Mouse (Mus musculus) ZHBTc4 (cell line): Measurements from ENCODE around the gene Secisbp2.
"Not testable (repeated sequence)": the region's sequence is repeated elsewhere in the genome, so short reads cannot be mapped to it uniquely, and the experiment has no call there.

Experiments
- DNase-seq: peaks from one replicate; pipeline ENCODE4 v3.0.0-alpha.2; 2011; ENCODE audit warnings: low read depth, low spot score

Secisbp2 gene

DNA sequence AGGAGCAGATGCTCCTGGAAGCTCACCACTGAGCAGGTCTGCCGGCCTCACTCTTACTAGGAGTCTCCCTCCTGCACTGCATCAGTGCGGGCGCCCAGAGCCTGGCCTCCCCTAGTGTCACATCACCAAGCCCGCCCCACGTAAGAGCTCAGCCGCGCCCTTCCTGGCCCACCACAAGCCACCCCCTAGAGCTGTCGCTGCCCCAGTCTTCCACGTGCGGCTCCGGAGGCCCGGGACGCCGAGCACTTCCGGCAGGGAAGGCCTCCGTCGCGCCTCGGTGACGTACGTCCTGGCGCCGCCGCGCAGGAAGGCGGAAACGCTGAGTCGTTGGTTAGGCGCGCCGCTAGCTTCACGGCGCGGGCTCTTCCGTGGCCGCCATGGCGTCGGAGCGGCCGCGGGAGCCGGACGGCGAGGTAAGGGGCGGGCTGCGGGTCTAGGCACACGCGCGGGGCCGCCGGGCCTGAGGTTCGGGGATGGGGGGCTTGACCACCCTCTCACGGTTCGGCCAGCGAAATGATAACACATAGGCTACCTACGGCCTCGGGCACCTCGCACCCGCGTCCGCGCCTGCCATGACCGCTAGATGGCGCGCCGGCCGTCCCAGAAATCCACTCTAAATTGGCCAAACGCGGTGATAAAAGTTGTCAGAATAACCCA lies at the start of gene Secisbp2:
Secisbp2 (plus strand) TSS at position 290 of the 657 bp plus-strand sequence.
- peak; percentile 97 for DNase-seq

DNA sequence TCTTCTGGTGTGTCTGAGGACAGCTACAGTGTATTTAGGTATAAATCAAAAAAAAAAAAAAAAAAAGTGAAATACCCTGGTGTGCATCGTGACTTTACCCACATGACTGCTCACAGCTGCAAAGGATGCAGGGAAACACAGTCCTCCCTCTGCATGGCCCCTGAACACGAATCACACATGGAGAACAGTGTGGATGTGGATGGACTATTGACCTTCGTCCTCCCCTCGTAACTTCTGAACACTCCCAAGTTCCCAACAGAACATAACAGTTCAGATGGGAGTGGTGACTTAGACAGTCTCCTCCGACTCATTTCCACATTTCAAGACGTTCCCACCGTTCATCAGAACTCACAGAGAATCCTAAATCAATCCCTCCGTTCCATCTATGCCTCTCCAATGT lies 48.7 kb upstream of the Secisbp2 start:
- DNase-seq, result no peak

DNA sequence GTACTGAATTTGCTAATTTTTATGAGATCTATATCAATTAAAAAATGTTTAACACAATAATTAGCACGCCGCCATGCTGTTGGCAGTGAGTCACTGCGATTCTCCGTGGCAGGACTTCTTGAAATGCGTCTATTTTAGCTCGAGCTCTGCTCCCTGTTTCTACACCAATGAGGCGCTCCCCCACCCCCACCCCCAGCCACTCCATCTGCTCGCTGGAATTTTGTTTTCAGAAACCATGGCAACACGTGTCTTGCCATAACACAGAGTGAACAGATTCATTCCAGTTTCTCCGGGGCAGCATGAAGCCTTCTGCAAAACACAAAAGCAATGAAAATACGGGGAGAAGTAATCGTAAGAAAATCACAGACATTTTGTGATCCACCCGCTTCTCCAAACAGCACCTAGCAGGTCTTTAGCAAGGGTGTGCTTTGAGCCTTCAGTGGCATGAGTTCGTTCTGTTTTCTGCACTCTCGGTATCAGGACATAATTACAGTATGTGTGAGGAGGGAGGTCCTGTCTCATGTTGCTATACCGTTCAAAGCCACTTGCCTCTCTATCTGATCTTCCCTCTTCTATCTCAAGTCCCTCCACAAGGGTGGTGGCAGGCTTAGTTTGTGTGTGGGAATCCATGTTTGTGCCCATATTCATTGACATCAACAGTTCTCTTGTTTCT lies 48.1 kb upstream of the Secisbp2 start:
- no peak for DNase-seq

DNA sequence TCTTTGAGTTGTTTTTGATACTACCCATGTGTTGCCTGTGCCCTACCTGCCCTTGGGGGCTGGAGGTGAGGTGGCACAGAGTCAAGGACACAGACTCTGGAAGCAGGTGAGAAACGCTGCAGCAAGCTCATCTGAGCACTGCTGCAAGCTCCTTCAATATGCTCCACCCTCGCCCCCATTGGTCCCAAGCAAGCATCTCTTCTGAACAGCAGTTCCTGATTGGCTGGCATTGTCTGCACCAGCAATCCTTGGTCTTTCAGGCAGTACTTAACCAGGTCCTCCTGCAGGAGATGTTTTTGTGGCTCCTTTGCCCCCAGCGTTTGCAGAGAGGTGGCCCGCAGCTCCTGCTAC lies 47.6 kb upstream of the Secisbp2 start:
- DNase-seq, result peak; percentile 52

DNA sequence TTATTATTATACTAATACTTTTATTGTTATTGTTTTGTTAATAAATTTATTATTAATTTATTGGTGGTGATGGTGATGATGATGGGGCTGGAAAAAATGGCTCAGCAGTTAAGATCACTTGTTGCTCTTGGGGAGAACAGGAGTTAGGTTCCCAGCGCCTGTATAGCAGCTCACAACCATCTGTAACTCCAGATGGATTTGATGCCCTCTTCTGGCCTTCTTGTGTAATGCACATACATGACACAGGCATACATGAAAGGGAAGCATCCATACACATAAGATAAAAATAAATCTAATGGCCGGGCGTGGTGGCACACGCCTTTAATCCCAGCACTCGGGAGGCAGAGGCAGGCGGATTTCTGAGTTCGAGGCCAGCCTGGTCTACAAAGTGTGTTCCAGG lies 42.3 kb upstream of the Secisbp2 start:
- peak; percentile 68 for DNase-seq

DNA sequence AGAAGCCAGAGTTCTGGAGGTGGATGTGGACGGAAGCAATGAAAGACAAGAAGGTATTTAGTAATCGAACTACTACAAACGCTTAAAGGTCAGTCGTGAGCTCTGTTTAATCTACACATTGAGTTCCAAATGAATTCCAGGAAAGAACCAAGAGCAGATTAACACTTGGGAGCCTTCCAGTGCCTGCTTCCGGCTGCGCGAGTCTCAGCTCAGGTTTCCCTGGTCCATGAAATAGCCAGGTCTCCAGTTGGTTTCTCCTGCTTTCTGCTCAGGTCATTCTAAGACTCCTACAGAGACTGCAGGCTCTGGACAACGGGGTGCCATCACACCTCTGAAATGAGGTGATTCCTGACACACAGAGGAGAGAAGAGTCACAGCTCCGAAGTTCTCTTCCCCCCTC lies 40.4 kb upstream of the Secisbp2 start:
- peak; percentile 59 for DNase-seq

DNA sequence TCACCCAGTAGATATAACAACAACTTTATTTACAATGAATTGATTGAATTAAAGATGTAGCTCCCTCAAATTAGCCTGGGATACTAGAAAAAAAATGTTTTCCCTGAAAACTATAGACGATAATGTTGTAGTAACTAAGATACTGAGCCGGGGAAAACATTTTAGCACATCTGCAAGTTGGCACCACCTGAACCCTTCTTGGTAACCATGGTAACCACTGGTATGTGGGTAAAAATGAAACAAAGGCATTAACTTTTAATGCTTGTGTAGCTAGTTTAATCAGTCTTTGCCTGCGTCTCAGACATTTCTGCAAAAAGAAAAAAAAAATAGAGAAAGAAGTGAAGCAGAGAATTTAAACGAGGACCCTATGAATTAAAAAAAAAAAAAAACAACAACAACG lies 40.0 kb upstream of the Secisbp2 start:
- DNase-seq, result no peak

DNA sequence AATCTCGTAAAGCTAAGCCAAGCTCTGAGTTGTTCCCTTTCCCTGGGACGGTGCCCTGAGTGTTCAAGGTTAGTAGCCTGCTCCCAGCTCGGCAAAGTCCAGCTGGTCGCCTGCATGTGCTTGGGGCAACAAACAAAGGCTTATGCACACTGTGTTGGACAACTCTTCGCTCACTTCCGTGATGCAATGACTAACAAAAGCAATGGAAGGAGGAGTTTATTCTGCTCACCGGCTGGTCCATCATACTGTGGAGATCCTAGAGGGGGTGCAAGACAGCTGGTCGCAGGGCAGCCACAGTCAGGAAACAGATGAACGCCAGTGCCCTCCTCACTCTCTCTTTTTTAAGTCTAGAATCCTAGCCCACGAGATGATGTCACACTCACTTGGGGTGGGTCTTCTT lies 35.7 kb upstream of the Secisbp2 start:
- DNase-seq, result peak; percentile 54

DNA sequence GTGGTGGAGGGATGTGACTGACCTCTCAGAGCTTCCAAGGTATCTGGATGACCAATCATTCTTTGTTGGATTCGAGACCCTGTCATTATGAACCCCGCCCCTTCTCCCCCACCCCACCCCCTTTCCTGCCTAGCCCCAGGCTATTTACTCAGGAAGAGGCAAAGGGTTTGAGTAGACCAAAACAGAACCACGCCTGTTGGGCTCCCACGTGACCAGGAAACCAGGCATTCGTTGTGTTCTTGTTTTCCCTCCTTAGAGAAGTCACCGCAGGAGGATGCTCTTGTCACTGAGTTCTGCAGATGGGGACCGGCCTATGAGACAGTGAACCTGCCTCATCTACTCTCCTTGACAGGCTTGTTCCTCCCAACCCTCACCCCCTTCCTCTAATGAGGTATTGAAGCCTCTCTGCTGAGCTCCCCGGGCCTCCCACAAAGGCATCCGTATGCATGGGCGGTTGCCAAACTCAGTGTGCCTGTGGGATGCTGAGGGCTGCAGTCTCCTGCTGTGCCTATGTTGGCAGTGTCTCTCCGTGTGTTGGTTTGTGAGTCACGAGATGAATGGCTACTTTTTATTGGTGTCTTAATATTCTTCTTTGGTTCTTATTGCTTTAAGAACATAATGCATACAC lies 35.0 kb upstream of the Secisbp2 start:
- peak; percentile 93 for DNase-seq

DNA sequence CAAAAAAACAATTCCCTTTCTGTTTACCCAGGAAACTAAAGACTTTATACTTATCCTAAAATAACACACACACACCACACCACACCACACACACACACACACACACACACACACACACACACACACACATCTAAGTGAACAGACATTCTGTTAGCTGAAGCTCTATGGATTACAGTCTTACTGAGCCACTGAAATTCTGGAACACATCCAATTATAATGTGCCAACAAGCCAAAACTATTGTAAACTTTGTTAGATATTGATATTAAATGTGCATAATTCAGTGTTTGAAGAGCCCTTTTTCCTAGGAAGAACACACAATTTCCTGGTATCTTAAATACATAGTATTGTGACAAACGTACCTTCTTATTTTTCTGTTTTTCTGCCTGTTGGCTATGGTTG lies 34.2 kb upstream of the Secisbp2 start:
- DNase-seq, result no peak

DNA sequence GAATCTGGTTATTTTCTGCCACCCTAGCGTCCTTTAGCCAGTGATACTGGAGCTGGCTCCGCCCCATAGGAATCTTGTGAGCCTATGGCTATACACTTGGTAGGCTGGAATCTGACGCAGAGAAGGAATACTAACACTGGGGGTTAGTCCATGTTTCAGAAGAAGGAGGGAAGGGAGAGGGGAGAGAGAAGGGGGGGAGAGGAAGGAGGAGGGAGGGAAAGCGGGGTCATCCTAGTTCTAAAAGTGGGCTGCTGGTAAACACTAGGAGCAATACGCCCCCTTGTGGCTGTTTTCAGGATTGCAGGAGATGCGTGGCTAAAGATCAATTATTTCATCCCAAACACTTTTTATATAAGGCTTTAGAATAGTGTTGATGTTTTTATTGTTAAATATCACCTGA lies 33.6 kb upstream of the Secisbp2 start:
- peak; percentile 76 for DNase-seq

DNA sequence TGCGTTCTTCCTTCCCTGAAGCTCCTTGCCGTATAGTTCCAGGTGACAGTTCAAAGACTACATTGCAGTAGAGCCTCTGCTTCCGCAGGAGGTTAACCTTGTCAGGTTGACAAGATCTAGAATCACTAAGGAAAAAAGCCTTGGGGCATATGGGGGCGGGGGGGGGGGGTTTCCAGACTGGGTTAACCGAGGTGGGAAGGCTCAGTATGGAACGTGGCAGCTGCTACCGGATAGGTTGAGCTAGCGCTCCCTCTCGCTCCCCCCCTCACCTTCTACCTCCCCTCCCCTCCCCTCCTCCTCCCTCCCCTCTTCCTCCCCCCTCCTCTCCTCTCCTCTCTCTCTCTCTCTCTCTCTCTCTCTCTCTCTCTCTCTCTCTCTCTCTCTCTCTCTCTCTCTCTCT lies 32.9 kb upstream of the Secisbp2 start:
- no peak for DNase-seq

DNA sequence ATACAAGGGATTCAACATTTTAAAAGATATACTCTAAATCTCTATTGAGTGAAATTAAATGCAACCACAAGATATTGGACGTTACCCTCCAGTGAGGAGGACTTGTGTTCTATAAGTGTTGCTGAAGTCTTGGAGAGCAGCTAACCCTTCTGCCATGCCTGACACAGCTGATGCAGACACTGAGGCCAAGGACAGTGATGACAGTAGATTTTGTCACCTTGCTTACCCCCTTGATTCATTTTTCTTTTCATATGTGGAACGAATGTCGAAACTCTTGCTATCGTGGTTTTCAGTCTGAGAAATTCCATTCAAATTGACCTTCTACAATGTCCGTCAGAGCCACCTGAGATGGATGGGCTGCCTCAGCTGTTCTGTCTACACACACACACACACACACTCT lies 28.9 kb upstream of the Secisbp2 start:
- no peak for DNase-seq

DNA sequence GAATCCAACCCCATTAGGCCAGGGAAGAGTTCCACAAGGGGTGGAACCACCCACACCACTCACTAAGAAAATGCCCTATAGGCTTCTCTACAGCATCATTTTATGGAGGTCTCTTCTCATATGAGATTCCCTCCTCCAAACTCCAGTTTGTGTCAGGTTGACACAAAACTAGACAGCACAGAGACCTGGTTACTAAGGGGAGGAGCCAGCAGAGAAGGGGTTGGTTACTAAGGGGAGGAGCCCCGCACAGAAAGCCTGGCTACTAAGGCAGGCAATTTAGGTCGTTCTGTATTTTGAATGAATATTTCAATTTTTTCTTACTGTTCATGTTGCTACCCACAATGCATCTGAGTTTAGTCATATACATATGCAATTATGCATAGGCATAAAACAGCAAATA lies 27.8 kb upstream of the Secisbp2 start:
- no peak for DNase-seq

DNA sequence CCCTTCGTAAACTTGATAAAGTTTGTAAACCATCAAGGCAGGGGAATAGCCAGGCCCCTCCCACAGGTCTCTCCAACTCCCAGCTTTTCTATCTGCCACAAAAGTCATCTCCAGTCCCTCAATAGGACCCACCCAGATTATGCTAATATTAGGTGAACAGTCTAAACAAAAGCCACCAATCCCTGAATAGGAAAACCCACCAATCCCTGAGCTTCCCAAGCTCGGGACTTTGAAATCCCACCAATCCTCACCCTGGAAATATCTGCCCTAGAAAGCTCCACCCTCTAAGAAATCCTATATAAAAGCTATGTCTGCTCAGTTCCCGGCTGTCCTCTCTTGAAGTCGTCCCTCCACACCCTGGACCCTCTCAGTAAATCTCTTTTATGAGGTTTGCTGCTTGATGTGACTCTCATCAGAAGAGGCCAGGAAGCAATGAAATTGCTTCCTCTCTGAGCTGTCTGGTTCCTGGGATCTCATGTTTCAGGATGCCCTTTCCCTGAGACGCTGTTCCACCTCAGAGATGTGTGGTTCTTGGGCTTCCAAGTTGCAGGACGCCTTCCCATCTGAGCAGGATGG lies 23.1 kb upstream of the Secisbp2 start:
- DNase-seq, result peak; percentile 69

DNA sequence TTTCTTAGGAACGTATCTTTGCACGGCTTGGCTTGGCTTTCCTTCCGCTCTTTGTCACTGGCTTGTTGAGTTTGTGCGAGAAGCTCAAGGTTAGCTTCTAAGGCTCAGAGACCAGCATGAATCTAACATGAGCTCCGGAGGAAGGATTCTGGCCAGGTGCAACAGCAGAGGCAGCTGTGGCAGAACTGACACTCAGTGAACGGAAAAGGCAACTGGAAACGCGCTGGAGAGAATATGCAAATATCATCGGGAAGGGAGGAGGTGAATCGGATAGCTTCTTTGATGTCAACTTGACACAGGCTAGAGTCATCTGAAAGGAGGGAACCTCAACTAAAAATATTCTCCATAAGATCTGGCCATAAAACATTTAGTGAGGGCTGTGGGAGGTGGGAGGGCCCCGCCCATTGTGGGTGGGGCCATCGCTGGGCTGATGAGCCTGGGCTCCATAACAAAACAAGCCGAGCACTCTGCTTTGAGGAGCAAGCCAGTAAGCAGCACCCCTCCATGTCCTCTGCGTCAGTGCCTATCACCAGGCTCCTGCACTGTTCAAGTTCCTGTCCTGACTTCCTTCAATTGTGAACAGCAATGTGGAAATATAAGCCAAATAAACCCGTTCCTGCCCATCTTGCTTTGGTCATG lies 20.0 kb upstream of the Secisbp2 start:
- DNase-seq, result peak; percentile 94

DNA sequence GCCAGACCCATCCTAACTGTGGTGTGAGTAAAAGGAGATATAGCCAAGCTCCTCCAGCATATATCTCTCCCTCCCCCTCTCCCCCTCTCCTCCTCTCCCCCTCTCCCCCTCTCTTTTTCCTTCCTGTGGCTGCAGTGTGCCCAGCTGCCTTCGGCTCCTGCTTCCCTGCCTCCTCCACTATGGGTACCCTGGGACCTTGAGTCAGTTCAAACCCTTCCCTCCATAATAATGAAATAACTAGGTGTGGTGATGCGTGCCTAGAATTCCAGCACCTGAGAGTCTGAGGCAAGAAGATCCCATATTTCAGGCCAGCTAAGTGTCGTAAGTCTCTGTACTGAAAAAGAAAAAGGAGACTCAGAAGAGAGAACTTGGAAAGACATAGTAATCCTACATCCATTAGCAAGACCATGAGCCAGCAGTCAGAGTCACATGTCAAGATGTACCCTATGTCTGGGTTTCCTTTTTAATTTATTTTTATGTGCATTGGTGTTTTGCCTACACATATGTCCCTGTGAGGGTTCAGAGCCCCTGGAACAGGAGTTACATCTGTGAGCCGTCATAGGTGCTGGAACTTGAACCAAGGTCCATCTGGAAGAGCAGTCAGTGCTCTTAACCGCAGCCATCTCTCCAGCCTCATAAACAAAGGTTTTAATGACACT lies 18.8 kb upstream of the Secisbp2 start:
- no peak for DNase-seq

DNA sequence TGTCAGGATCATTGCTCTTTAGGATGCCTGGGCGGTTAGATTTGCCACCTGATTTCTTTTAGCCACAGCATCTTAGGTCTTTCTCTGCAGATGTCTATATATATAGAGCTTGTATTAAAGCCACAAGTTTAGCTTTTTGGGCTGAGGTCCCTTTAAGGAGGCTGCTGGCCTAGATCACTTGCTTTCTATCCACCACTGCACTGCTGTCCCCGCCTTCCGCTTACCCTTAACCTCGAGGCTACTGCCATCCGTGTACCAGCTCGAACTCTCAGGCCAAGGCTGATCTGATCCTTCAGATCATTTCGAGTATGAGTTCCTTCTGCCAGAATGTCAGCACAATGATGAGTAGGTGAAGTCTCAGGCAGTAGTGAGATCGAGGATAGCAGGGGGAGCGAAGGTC lies 16.1 kb upstream of the Secisbp2 start:
- DNase-seq, result not testable (repeated sequence)

DNA sequence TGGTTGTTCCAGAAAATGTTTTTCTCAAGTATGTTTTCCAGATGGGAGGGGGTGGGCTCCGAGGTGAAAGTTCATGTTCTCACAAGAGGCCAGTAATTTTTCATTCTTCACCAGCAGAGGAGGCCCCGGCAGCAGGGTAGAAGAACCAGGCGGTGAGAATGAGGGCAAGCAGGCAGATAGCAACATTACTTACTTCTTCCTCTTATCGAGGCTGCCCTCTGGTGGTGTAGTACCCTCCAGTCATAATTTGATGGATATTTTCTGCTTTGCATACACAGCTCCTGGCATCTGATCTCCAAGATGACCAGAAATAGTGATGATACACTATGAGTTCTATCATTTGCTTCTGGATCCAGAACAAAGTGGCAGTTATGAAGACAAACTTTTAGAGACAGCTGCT lies 12.5 kb upstream of the Secisbp2 start:
- DNase-seq, result peak; percentile 74

DNA sequence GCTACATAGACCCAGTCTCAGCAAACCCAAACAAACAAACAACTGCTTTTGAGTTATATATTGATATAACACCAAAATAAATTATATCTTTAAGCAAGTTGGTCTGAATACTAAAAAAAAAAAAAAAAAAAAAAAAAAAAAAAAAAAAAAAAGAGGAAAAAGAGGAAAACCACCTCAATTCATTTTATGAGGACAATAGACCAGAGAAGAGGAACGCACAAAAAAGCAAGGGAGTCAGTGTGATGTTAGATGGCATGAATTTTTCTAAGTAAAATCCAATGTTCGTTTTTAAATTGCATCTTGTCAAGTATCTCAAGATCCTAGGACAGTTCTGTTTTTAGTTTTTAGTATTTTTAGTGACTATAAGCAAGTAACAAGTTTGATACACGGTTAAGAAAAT lies 10.1 kb upstream of the Secisbp2 start:
- DNase-seq, result no peak

DNA sequence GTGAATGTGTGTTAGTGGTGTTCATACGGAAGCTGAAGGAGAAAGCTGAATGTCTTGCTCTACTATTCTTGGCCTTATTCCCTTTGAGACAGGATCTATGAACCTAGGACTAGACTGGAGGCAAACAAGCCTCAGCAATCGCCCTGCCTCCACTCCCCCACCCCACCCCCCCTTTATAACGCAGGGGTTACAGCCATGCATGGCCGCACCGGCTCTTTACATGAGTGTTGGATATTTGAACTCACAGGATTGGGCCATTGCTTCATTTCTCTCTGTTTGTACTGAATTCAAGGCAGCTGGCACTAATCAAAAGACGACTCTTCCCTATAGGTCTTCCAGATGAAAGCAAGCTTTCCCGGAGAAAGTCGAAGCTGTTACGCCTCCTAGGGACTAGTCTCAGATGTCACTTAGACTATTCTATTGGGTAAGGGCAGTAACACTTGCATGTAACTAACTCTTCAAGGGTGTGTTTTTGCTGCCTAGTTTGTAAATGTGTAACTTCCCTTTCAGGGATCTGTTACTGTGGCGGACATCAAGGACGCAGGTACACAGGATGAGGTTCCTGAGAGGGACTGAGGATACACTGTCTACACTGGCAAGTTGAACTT lies 9.2 kb upstream of the Secisbp2 start:
- peak; percentile 54 for DNase-seq
